In genomic region chr12:100980551-100981008, GRCm38 (mm10) we compare ENCODE assay signal across 14 mouse cellular contexts. TPM values are rescaled to one million over a fixed set of nuclear protein-coding genes. Genes with fewer than 3 reads are reported as not detected.
A peak's percentile ranks its signal among the peaks of the same experiment; 100 is the strongest.
DNase-seq lines count a peak whose midpoint lies in the region; ATAC-seq and TF ChIP-seq lines count a peak whose summit lies in the region.
"Had no signal": no experiment of that assay in that cellular context is flagged by ENCODE, and none has a peak within 500 bp of the region (broad histone marks: within the 10 kb centered on the region; RNA-seq: fewer than 3 reads in every experiment).

No protein-coding gene starts in this region.

- DNase-seq in heart, adult 9 months (ENCODE audit: low spot score in 2 of 2) = peak; percentile 12 to 35
- DNase-seq in heart, adult 11 months = no peak
- DNase-seq in lung, adult 2 months = no peak
- peak; percentile 76 for DNase-seq in forebrain, embryonic 14.5 days (ENCODE audit: low spot score)
- no peak for DNase-seq in thymus, postnatal 36 days
- no peak for DNase-seq in left cerebral cortex, adult 18-20 months (ENCODE audit: low spot score in 2 of 2)
- DNase-seq: adrenal gland, postnatal 14 days; cerebellum, adult 9-10 months; kidney, adult 18-20 months had no signal

- H3K9me3 ChIP-seq in lung, embryonic 15.5 days = no peaks in the 10 kb centered on the region
- no peaks in the 10 kb centered on the region for H3K9me3 ChIP-seq in forebrain, embryonic 14.5 days (replicated peaks; ENCODE audit: control insufficient read depth, low read length)
- no peaks in the 10 kb centered on the region for H3K9me3 ChIP-seq in neural tube, embryonic 14.5 days (ENCODE audit: control insufficient read depth, low read length)
- H3K9me3 ChIP-seq: heart, embryonic 10.5 days had no signal

- H3K4me3 ChIP-seq in lung, embryonic 15.5 days = no peak overlapping the region
- no peak overlapping the region for H3K4me3 ChIP-seq in lung, adult 2 months (replicated peaks; ENCODE audit: extremely low read depth, low read depth, low read length)
- no peak overlapping the region for H3K4me3 ChIP-seq in forebrain, embryonic 14.5 days (ENCODE audit: low read depth, low read length)
- H3K4me3 ChIP-seq in neural tube, embryonic 14.5 days (ENCODE audit: low read depth, low read length) = no peak overlapping the region
- H3K4me3 ChIP-seq: heart, embryonic 10.5 days had no signal

- H3K36me3 ChIP-seq in lung, embryonic 15.5 days = no peaks in the 10 kb centered on the region
- peaks cover 8% of the 10 kb centered on the region; the same call in 1 of the 2 replicates for H3K36me3 ChIP-seq in forebrain, embryonic 14.5 days (ENCODE audit: control insufficient read depth, insufficient read depth, low read length)
- no peaks in the 10 kb centered on the region for H3K36me3 ChIP-seq in neural tube, embryonic 14.5 days (ENCODE audit: control insufficient read depth, insufficient read depth, low read length)
- H3K36me3 ChIP-seq: heart, embryonic 10.5 days had no signal

- peak; percentile 58; the same call in 1 of the 2 replicates for ATAC-seq in lung, embryonic 15.5 days (ENCODE audit: borderline replicate concordance, extremely low read depth, low FRiP score, low TSS enrichment)
- peak; percentile 21; the same call in 1 of the 2 replicates for ATAC-seq in forebrain, embryonic 14.5 days
- ATAC-seq in neural tube, embryonic 14.5 days (ENCODE audit: low read depth) = no peak
- ATAC-seq: Patski had no signal

- peak overlapping the region; percentile 17; the same call in 1 of the 2 replicates for H3K27ac ChIP-seq in lung, embryonic 15.5 days
- peak overlapping the region; percentile 15; the same call in 1 of the 2 replicates for H3K27ac ChIP-seq in forebrain, embryonic 14.5 days (ENCODE audit: low read depth, low read length)
- H3K27ac ChIP-seq in neural tube, embryonic 14.5 days (ENCODE audit: low read depth, low read length) = peak overlapping the region; percentile 44; the same call in 1 of the 2 replicates
- H3K27ac ChIP-seq: heart, embryonic 10.5 days; macrophage had no signal

- H3K27me3 ChIP-seq in lung, embryonic 15.5 days = no peaks in the 10 kb centered on the region
- H3K27me3 ChIP-seq in forebrain, embryonic 14.5 days (replicated peaks; ENCODE audit: control insufficient read depth, insufficient read depth, low read length) = no peaks in the 10 kb centered on the region
- no peaks in the 10 kb centered on the region for H3K27me3 ChIP-seq in neural tube, embryonic 14.5 days (ENCODE audit: control insufficient read depth, insufficient read depth, low read length)
- H3K27me3 ChIP-seq: Patski had no signal

- WGBS in lung, embryonic 15.5 days = 44% methylated on average over 9 of the region's 9 CpGs
- WGBS in lung, adult 2 months = 67% methylated on average over 9 of the region's 9 CpGs
- WGBS in forebrain, embryonic 14.5 days = 73% methylated on average over 9 of the region's 9 CpGs
- WGBS in neural tube, embryonic 14.5 days = 55% methylated on average over 9 of the region's 9 CpGs

- TF ChIP-seq CTCF in lung, adult 2 months (IDR thresholded peaks at IDR 0.05; ENCODE audit: insufficient read depth, low read length) = no peak

- TF ChIP-seq POLR2A in lung, adult 2 months (IDR thresholded peaks at IDR 0.05; ENCODE audit: borderline replicate concordance, extremely low read depth, low read depth, low read length) = no peak

- peaks cover 28% of the 10 kb centered on the region for H3K4me1 ChIP-seq in lung, embryonic 15.5 days
- H3K4me1 ChIP-seq in lung, adult 2 months (ENCODE audit: control insufficient read depth, insufficient read depth, low read length) = peaks cover 14% of the 10 kb centered on the region
- peaks cover 11% of the 10 kb centered on the region; the same call in 1 of the 2 replicates for H3K4me1 ChIP-seq in forebrain, embryonic 14.5 days (ENCODE audit: control insufficient read depth, insufficient read depth, low read length)
- peaks cover 11% of the 10 kb centered on the region; the same call in 1 of the 2 replicates for H3K4me1 ChIP-seq in neural tube, embryonic 14.5 days (ENCODE audit: control insufficient read depth, insufficient read depth, low read length)

- no peak overlapping the region for H3K4me2 ChIP-seq in lung, embryonic 15.5 days
- H3K4me2 ChIP-seq in forebrain, embryonic 14.5 days (ENCODE audit: low read length) = no peak overlapping the region
- no peak overlapping the region for H3K4me2 ChIP-seq in neural tube, embryonic 14.5 days (ENCODE audit: low read depth, low read length)

- H3K9ac ChIP-seq in lung, embryonic 15.5 days = no peak overlapping the region
- H3K9ac ChIP-seq in forebrain, embryonic 14.5 days (ENCODE audit: low read length) = no peak overlapping the region
- H3K9ac ChIP-seq in neural tube, embryonic 14.5 days (replicated peaks; ENCODE audit: low read depth, low read length) = no peak overlapping the region

RNA-seq across cellular contexts. Expression of gene Ccdc88c, which starts 48.3 kb away (rescaled TPM):
- 14.3 and 17.9 TPM in 2 replicates for polyA plus RNA-seq in lung, embryonic 15.5 days (2015; fragmentation: Nextera tagmentation; extraction: Ambion mirVana)
- polyA plus RNA-seq in lung, adult 2 months (2012; rRNA removed) = 19.2 and 19.7 TPM in 2 replicates
- 11.6 and 15.3 TPM in 2 replicates for polyA plus RNA-seq in forebrain, embryonic 14.5 days (2014; fragmentation: Nextera tagmentation; extraction: Ambion mirVana)
- 13.6 and 14.6 TPM in 2 replicates for polyA plus RNA-seq in neural tube, embryonic 14.5 days (2014; fragmentation: Nextera tagmentation; extraction: Ambion mirVana)
- 10 to 100 TPM; 19.1 to 24.0 TPM for total RNA-seq in left cerebral cortex, adult 18-20 months (2021)

Comparison
In these comparisons a context has a peak if more than half of its experiments do, and no peak if none do; other contexts are left out.
1. DNase-seq: peak in heart, adult 9 months (2 of 2) and forebrain, embryonic 14.5 days (single experiment); none in heart, adult 11 months (single experiment), lung, adult 2 months (single experiment), thymus, postnatal 36 days (0 of 2) and left cerebral cortex, adult 18-20 months (0 of 2).
2. Peak in every context shown above with its lines, with median percentiles within 50 percentile points of each other: H3K27ac ChIP-seq.